Mouse (Mus musculus): ENCODE results near the gene Fto.

- TF ChIP-seq CTCF (conservative IDR thresholded peaks at IDR 0.05; ENCODE audit: low read length), result no peak
- no peak for TF ChIP-seq NANOG (IDR thresholded peaks at IDR 0.05; ENCODE audit: borderline replicate concordance, low read length)
- TF ChIP-seq POU5F1 (IDR thresholded peaks at IDR 0.05; ENCODE audit: borderline replicate concordance, low read length), result no peak
Measured at GRCm38 (mm10) chr8:91576086-91576917, 263.0 kb downstream of the Fto start.
